Mouse (Mus musculus) midbrain, postnatal 0 days (tissue): ENCODE measurements around the gene Lgi4. TPM values are rescaled to one million over a fixed set of nuclear protein-coding genes. Genes with fewer than 3 reads are reported as not detected.

Experiments
- ATAC-seq: fragments of 200-750 bp; cut with Nextera tagmentation; 2 replicates; pipeline ENCODE4 v1.8.0; 2017; ENCODE audit warnings: moderate number of reproducible peaks, mild to moderate bottlenecking, moderate TSS enrichment, moderate library complexity; ENCODE audit not compliant: low FRiP score
- DNase-seq: peaks from one replicate; pipeline ENCODE4 v3.0.0-alpha.2; 2015; ENCODE audit warnings: low spot score
- H3K27ac ChIP-seq: fragments of 300-500 bp; sonication (generic); 2 replicates; pipeline ENCODE4 v1.5.1; 2014; ENCODE audit warnings: low read depth, mild to moderate bottlenecking, low read length, mixed read lengths
- H3K27me3 ChIP-seq: fragments of 300-500 bp; sonication (generic); 2 replicates; pipeline ENCODE4 v1.6.1; 2014; ENCODE audit warnings: low read length, control low read depth, mixed read lengths; ENCODE audit not compliant: insufficient read depth
- H3K36me3 ChIP-seq: fragments of 300-500 bp; sonication (generic); 2 replicates; pipeline ENCODE4 v1.6.1; 2014; ENCODE audit warnings: low read length, control low read depth, mixed read lengths; ENCODE audit not compliant: insufficient read depth
- H3K4me1 ChIP-seq: fragments of 300-500 bp; sonication (generic); 2 replicates; pipeline ENCODE4 v1.6.1; 2014; ENCODE audit warnings: mild to moderate bottlenecking, control low read depth, antibody characterized with exemption, low read length, mixed read lengths; ENCODE audit not compliant: insufficient read depth
- H3K4me2 ChIP-seq: fragments of 300-500 bp; sonication (generic); 2 replicates; pipeline ENCODE4 v1.6.1; 2014; ENCODE audit warnings: low read depth, mild to moderate bottlenecking, low read length, mixed read lengths; ENCODE audit not compliant: poor library complexity, severe bottlenecking
- H3K4me3 ChIP-seq: fragments of 300-500 bp; sonication (generic); 2 replicates; pipeline ENCODE4 v1.5.1; 2014; ENCODE audit warnings: low read depth, mild to moderate bottlenecking, low read length, moderate library complexity
- H3K9ac ChIP-seq: fragments of 300-500 bp; sonication (generic); replicated peaks from 2 replicates; pipeline ENCODE4 v1.6.1; 2014; ENCODE audit warnings: mild to moderate bottlenecking, low read length, moderate library complexity, mixed read lengths; ENCODE audit not compliant: poor library complexity, severe bottlenecking
- H3K9me3 ChIP-seq: fragments of 300-500 bp; sonication (generic); 2 replicates; pipeline ENCODE4 v1.6.1; 2016; ENCODE audit warnings: low read length, control low read depth
- CTCF ChIP-seq: IDR thresholded peaks from 2 replicates; pipeline ENCODE4 v1.5.1; 2016; ENCODE audit warnings: antibody characterized with exemption, mild to moderate bottlenecking
- WGBS: fragments of 180-500 bp; shearing (Covaris S2); extraction: QIAGEN DNeasy Blood & Tissue Kit; methylation state at CpG from one replicate; pipeline ENCODE4 v1.1.7; 2014; 5-methylcytosine and 5-hydroxymethylcytosine counted together
- polyA plus RNA-seq: library from polyadenylated mRNA; unstranded; fragments of >200 nt; fragmentation: Nextera tagmentation; extraction: Ambion mirVana; gene quantifications from 2 replicates; pipeline ENCODE4 v1.2.1, GENCODE M21; 2015
- total RNA-seq: library from RNA; depleted of rRNA; stranded (reverse); fragments of >200 nt; gene quantifications from 2 replicates; pipeline ENCODE4 v1.2.3, GENCODE M21; 2014

Gene Lgi4
- total and polyA plus RNA-seq, 2 experiments from 2014 or later = 0.56 to 1.3 TPM

DNA sequence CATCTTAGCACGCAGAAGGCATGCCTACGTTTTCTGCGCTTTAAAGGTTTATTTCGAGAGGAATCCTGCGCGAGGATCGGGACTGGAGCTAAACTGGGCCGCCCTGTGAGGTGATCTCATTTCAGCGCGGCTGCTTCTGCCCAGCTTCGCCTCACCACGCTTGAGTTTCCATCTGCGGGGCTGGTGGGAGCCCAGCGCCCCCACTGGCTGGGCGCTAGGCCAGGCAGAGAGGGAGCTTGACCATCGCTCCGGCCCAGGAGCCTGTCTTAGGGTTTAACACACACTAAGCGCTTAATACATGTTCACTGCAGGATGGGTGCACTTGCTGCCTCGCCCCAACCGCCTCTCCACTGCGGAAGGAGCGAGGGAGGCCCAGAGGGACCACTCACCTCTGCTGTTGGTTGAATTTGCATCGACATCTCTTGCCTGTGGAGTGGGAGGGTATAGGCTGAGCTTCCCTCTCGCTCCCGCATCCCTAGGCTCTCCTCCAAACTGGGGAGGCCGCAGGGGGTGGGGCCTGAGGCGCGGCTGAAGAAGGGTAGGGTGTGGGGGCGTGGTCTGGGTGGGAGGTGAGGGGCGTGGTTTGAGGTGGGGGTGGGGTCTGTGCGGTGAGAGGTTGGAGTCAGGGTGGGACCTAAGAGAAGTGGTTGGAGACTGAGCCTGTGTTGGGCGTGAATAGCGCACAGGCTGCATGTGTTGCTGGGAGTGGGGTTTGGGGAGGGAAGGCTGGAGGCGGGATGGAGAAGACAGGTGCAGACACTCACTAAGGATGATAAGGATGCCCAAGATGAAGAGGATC is 6.3 kb upstream of the Lgi4 start:
- 4% methylated on average over 33 of the region's 34 CpGs for WGBS
- H3K27ac ChIP-seq = no peak overlapping the region

GRCm38 (mm10) chr7:31053882-31054447 is 5.2 kb upstream of the Lgi4 start:
- Histone ChIP-seq H3K9me3 (no peaks in the 10 kb centered on the region), H3K9ac (no peak overlapping the region), H3K4me3 (no peak overlapping the region), H3K27ac (no peak overlapping the region), H3K4me1 (peaks cover 6% of the 10 kb centered on the region; the same call in 1 of the 2 replicates), H3K36me3 (no peaks in the 10 kb centered on the region), H3K27me3 (peaks cover 14% of the 10 kb centered on the region), H3K4me2 (no peak overlapping the region)
- DNase-seq = no peak
- TF ChIP-seq CTCF = no peak
- ATAC-seq = no peak
- 22% methylated on average over 10 of the region's 10 CpGs for WGBS

More for the DNA sequence above, 6.3 kb upstream of the Lgi4 start:
- H3K36me3 ChIP-seq = no peaks in the 10 kb centered on the region
- no peaks in the 10 kb centered on the region for H3K9me3 ChIP-seq
- H3K4me1 ChIP-seq = peaks cover 9% of the 10 kb centered on the region; the same call in 1 of the 2 replicates
- peaks cover 14% of the 10 kb centered on the region for H3K27me3 ChIP-seq
- DNase-seq (peak; percentile 62), ATAC-seq (peak; percentile 6)
- H3K4me2 ChIP-seq = peak overlapping the region; percentile 69
- no peak overlapping the region for H3K9ac ChIP-seq
- H3K4me3 ChIP-seq = peak overlapping the region; percentile 44
- TF ChIP-seq CTCF = peak; percentile 50

- H3K4me2 ChIP-seq = peak overlapping the region; percentile 7; the same call in 1 of the 2 replicates
- ATAC-seq (no peak), DNase-seq (no peak)
- WGBS = 46% methylated on average over 11 of the region's 11 CpGs
- no peaks in the 10 kb centered on the region for H3K9me3 ChIP-seq
- peaks cover 6% of the 10 kb centered on the region; the same call in 1 of the 2 replicates for H3K4me1 ChIP-seq
- no peaks in the 10 kb centered on the region for H3K36me3 ChIP-seq
- no peak for TF ChIP-seq CTCF
- no peak overlapping the region for H3K27ac ChIP-seq
- no peak overlapping the region for H3K4me3 ChIP-seq
- peaks cover 14% of the 10 kb centered on the region for H3K27me3 ChIP-seq
- H3K9ac ChIP-seq = no peak overlapping the region
These were observed 4.4 kb upstream of the Lgi4 start for GRCm38 (mm10) chr7:31054661-31055320.

- Histone ChIP-seq H3K4me3 (no peak overlapping the region), H3K36me3 (no peaks in the 10 kb centered on the region), H3K9ac (no peak overlapping the region), H3K27ac (no peak overlapping the region), H3K9me3 (no peaks in the 10 kb centered on the region), H3K4me2 (peak overlapping the region; percentile 7; the same call in 1 of the 2 replicates), H3K4me1 (peaks cover 6% of the 10 kb centered on the region; the same call in 1 of the 2 replicates), H3K27me3 (peaks cover 14% of the 10 kb centered on the region)
- DNase-seq = peak; percentile 62
- 12% methylated on average over 9 of the region's 10 CpGs for WGBS
- ATAC-seq = 0 out of 2 replicates have a peak, but pooled peaks have one; percentile 21
- no peak for TF ChIP-seq CTCF
These were observed 3.8 kb upstream of the Lgi4 start for GRCm38 (mm10) chr7:31055354-31055824.

GRCm38 (mm10) chr7:31055883-31056282 is 3.3 kb upstream of the Lgi4 start:
- no peak overlapping the region for H3K27ac ChIP-seq
- H3K4me3 ChIP-seq = no peak overlapping the region
- DNase-seq (no peak), ATAC-seq (no peak)
- H3K4me2 ChIP-seq = no peak overlapping the region
- H3K4me1 ChIP-seq = peaks cover 6% of the 10 kb centered on the region; the same call in 1 of the 2 replicates
- no peak for TF ChIP-seq CTCF
- no peaks in the 10 kb centered on the region for H3K9me3 ChIP-seq
- H3K36me3 ChIP-seq = no peaks in the 10 kb centered on the region
- H3K9ac ChIP-seq = no peak overlapping the region
- 29% methylated on average over 3 of the region's 4 CpGs for WGBS
- peaks cover 14% of the 10 kb centered on the region for H3K27me3 ChIP-seq
